ENCODE assay signal across 16 mouse cellular contexts in genomic region chr17:28277721-28278120, GRCm38 (mm10). TPM values are rescaled to one million over a fixed set of nuclear protein-coding genes. Genes with fewer than 3 reads are reported as not detected.
DNase-seq lines count a peak whose midpoint lies in the region; ATAC-seq lines count a peak whose summit lies in the region.
"Had no signal": no experiment of that assay in that cellular context is flagged by ENCODE, and none has a peak within 500 bp of the region (broad histone marks: within the 10 kb centered on the region; RNA-seq: fewer than 3 reads in every experiment).

No protein-coding gene starts in this region.

- no peaks in the 10 kb centered on the region for H3K27me3 ChIP-seq in heart, embryonic 10.5 days (ENCODE audit: insufficient read depth, poor library complexity, severe bottlenecking)
- H3K27me3 ChIP-seq in lung, embryonic 16.5 days (ENCODE audit: control insufficient read depth, insufficient read depth, low read depth, low read length): no peaks in the 10 kb centered on the region
- no peaks in the 10 kb centered on the region for H3K27me3 ChIP-seq in limb, embryonic 13.5 days
- H3K27me3 ChIP-seq in stomach, embryonic 16.5 days (ENCODE audit: control insufficient read depth, insufficient read depth, low read length): no peaks in the 10 kb centered on the region
- H3K27me3 ChIP-seq: forebrain, embryonic 13.5 days; heart, embryonic 13.5 days; midbrain, embryonic 15.5 days had no signal

- no peaks in the 10 kb centered on the region for H3K36me3 ChIP-seq in heart, embryonic 10.5 days
- H3K36me3 ChIP-seq in lung, embryonic 16.5 days (ENCODE audit: control insufficient read depth, insufficient read depth, low read length): no peaks in the 10 kb centered on the region
- H3K36me3 ChIP-seq in limb, embryonic 13.5 days: 0 out of 2 replicates have a peak, but pooled peaks cover 8% of the 10 kb centered on the region
- H3K36me3 ChIP-seq in stomach, embryonic 16.5 days (ENCODE audit: control insufficient read depth, insufficient read depth, low read length): no peaks in the 10 kb centered on the region
- H3K36me3 ChIP-seq: heart, embryonic 13.5 days; midbrain, embryonic 15.5 days had no signal

- peak overlapping the region; percentile 35; the same call in 1 of the 2 replicates for H3K9ac ChIP-seq in lung, embryonic 16.5 days (ENCODE audit: low read length)
- no peak overlapping the region for H3K9ac ChIP-seq in limb, embryonic 13.5 days
- 0 out of 2 replicates have a peak overlapping the region, but pooled peaks have one; percentile 11 for H3K9ac ChIP-seq in stomach, embryonic 16.5 days (ENCODE audit: low read length)
- H3K9ac ChIP-seq: forebrain, embryonic 13.5 days; heart, embryonic 13.5 days; hindbrain, embryonic 14.5 days; midbrain, embryonic 15.5 days had no signal

- intact Hi-C loops in heart, postnatal 36 days (cut with DNase I): no loop called here

- no peak for DNase-seq in heart, embryonic 10.5 days (ENCODE audit: low spot score)
- no peak for DNase-seq in heart, postnatal 36 days
- DNase-seq in lung, postnatal 4 days: no peak
- no peak for DNase-seq in T-cell, adult 2 months (ENCODE audit: low spot score)
- DNase-seq: heart, adult 11 months; kidney, adult 18-20 months; layer of hippocampus, postnatal 36 days had no signal

- no peak overlapping the region for H3K4me3 ChIP-seq in heart, embryonic 10.5 days
- H3K4me3 ChIP-seq in lung, embryonic 16.5 days (ENCODE audit: low read length): no peak overlapping the region
- H3K4me3 ChIP-seq in limb, embryonic 13.5 days: no peak overlapping the region
- no peak overlapping the region for H3K4me3 ChIP-seq in stomach, embryonic 16.5 days (replicated peaks; ENCODE audit: low read length)
- H3K4me3 ChIP-seq: forebrain, embryonic 13.5 days; heart, embryonic 13.5 days; midbrain, embryonic 15.5 days; myocyte had no signal

- peaks cover 46% of the 10 kb centered on the region for H3K4me1 ChIP-seq in heart, embryonic 10.5 days
- H3K4me1 ChIP-seq in lung, embryonic 16.5 days (replicated peaks; ENCODE audit: control insufficient read depth, insufficient read depth, low read length): peaks cover 33% of the 10 kb centered on the region
- peaks cover 54% of the 10 kb centered on the region for H3K4me1 ChIP-seq in limb, embryonic 13.5 days
- peaks cover 17% of the 10 kb centered on the region for H3K4me1 ChIP-seq in stomach, embryonic 16.5 days (ENCODE audit: control insufficient read depth, insufficient read depth, low read length)

- no peak overlapping the region for H3K4me2 ChIP-seq in lung, embryonic 16.5 days (ENCODE audit: low read depth, low read length)
- H3K4me2 ChIP-seq in limb, embryonic 13.5 days (replicated peaks): no peak overlapping the region
- H3K4me2 ChIP-seq in stomach, embryonic 16.5 days (ENCODE audit: low read depth, low read length): no peak overlapping the region
- H3K4me2 ChIP-seq: forebrain, embryonic 13.5 days; heart, embryonic 13.5 days; hindbrain, embryonic 14.5 days; midbrain, embryonic 15.5 days had no signal

- no peak for ATAC-seq in lung, embryonic 16.5 days (ENCODE audit: low read depth)
- ATAC-seq in limb, embryonic 13.5 days (ENCODE audit: low FRiP score, low read depth): no peak
- ATAC-seq in stomach, embryonic 16.5 days (ENCODE audit: insufficient read depth, low FRiP score): no peak
- ATAC-seq: forebrain, embryonic 13.5 days; midbrain, embryonic 15.5 days had no signal

- 79% methylated on average over 10 of the region's 10 CpGs for WGBS in heart, embryonic 10.5 days
- WGBS in lung, embryonic 16.5 days: 37% methylated on average over 10 of the region's 10 CpGs
- WGBS in limb, embryonic 13.5 days: 67% methylated on average over 10 of the region's 10 CpGs
- 49% methylated on average over 10 of the region's 10 CpGs for WGBS in stomach, embryonic 16.5 days

- 0 out of 2 replicates have a peak overlapping the region, but pooled peaks have one; percentile 23 for H3K27ac ChIP-seq in heart, embryonic 10.5 days
- peak overlapping the region; percentile 26; the same call in 1 of the 2 replicates for H3K27ac ChIP-seq in lung, embryonic 16.5 days (ENCODE audit: low read length)
- peak overlapping the region; percentile 12; the same call in 1 of the 2 replicates for H3K27ac ChIP-seq in limb, embryonic 13.5 days
- H3K27ac ChIP-seq in stomach, embryonic 16.5 days (ENCODE audit: low read length): peak overlapping the region; percentile 28; the same call in 1 of the 2 replicates
- H3K27ac ChIP-seq: forebrain, embryonic 13.5 days; heart, embryonic 13.5 days; hindbrain, embryonic 14.5 days; kidney, postnatal 0 days; midbrain, embryonic 15.5 days had no signal

- no peaks in the 10 kb centered on the region for H3K9me3 ChIP-seq in heart, embryonic 10.5 days
- no peaks in the 10 kb centered on the region for H3K9me3 ChIP-seq in lung, embryonic 16.5 days (ENCODE audit: control insufficient read depth, low read length)
- no peaks in the 10 kb centered on the region for H3K9me3 ChIP-seq in limb, embryonic 13.5 days
- no peaks in the 10 kb centered on the region for H3K9me3 ChIP-seq in stomach, embryonic 16.5 days (replicated peaks; ENCODE audit: control insufficient read depth, low read length)
- H3K9me3 ChIP-seq: forebrain, embryonic 13.5 days; heart, embryonic 13.5 days; midbrain, embryonic 15.5 days had no signal

RNA-seq across cellular contexts. Expression of gene Fance, which starts 35.6 kb away (rescaled TPM):
- 25.8 and 30.6 TPM in 2 replicates for polyA plus RNA-seq in heart, embryonic 10.5 days (2016; fragmentation: Nextera tagmentation; extraction: Ambion mirVana)
- total RNA-seq in heart, postnatal 36 days (2021): 10 to 100 TPM; 10.9 to 17.3 TPM
- polyA plus RNA-seq in lung, embryonic 16.5 days (2015; fragmentation: Nextera tagmentation; extraction: Ambion mirVana): 22.1 and 32.4 TPM in 2 replicates
- polyA plus RNA-seq in limb, embryonic 13.5 days (2015; fragmentation: Nextera tagmentation; extraction: Ambion mirVana): 36.0 and 37.3 TPM in 2 replicates
- 19.0 and 20.4 TPM in 2 replicates for polyA plus RNA-seq in stomach, embryonic 16.5 days (2015; fragmentation: Nextera tagmentation; extraction: Ambion mirVana)

RNA-seq across cellular contexts. Expression of gene Ppard, which starts 45.2 kb away (rescaled TPM):
- 0.87 and 1.2 TPM in 2 replicates for polyA plus RNA-seq in heart, embryonic 10.5 days (2016; fragmentation: Nextera tagmentation; extraction: Ambion mirVana)
- 10 to 100 TPM; 33.3 to 40.1 TPM for total RNA-seq in heart, postnatal 36 days (2021)
- polyA plus RNA-seq in lung, embryonic 16.5 days (2015; fragmentation: Nextera tagmentation; extraction: Ambion mirVana): 2.7 TPM in 2 replicates
- 3.0 and 3.4 TPM in 2 replicates for polyA plus RNA-seq in limb, embryonic 13.5 days (2015; fragmentation: Nextera tagmentation; extraction: Ambion mirVana)
- 2.8 and 3.0 TPM in 2 replicates for polyA plus RNA-seq in stomach, embryonic 16.5 days (2015; fragmentation: Nextera tagmentation; extraction: Ambion mirVana)

RNA-seq across cellular contexts. Expression of gene Rpl10a, which starts 50.5 kb away (rescaled TPM):
- 345 and 365 TPM in 2 replicates for polyA plus RNA-seq in heart, embryonic 10.5 days (2016; fragmentation: Nextera tagmentation; extraction: Ambion mirVana)
- total RNA-seq in heart, postnatal 36 days (2021): 100 to 1,000 TPM; 392 TPM
- 615 and 635 TPM in 2 replicates for polyA plus RNA-seq in lung, embryonic 16.5 days (2015; fragmentation: Nextera tagmentation; extraction: Ambion mirVana)
- polyA plus RNA-seq in limb, embryonic 13.5 days (2015; fragmentation: Nextera tagmentation; extraction: Ambion mirVana): 580 and 609 TPM in 2 replicates
- 538 and 564 TPM in 2 replicates for polyA plus RNA-seq in stomach, embryonic 16.5 days (2015; fragmentation: Nextera tagmentation; extraction: Ambion mirVana)
